Mouse (Mus musculus) MEL (cell line): ENCODE results near the gene Ski. TPM values are rescaled to one million over a fixed set of nuclear protein-coding genes. Genes with fewer than 3 reads are reported as not detected.

Experiments used
- DNase-seq: peaks from one replicate; pipeline ENCODE4 v3.0.0; 2011; ENCODE audit warnings: low read depth, low spot score
- H3K27ac ChIP-seq: 2 replicates; pipeline ENCODE4 v1.5.1; 2012; ENCODE audit warnings: low read depth, mild to moderate bottlenecking, control low read depth, low read length, moderate library complexity; ENCODE audit not compliant: control insufficient read depth
- H3K27me3 ChIP-seq, 2 experiments: fragments of 150-350 bp in 1 of 2; sonication (generic) in 1 of 2; 2 replicates each; pipeline ENCODE4 v1.6.1; 2012; ENCODE audit warnings: low read length in 2 of 2, mild to moderate bottlenecking in 2 of 2, improper control_type of control experiment in 1 of 2, moderate library complexity in 1 of 2; ENCODE audit not compliant: insufficient read depth in 2 of 2, control insufficient read depth in 1 of 2
- H3K36me3 ChIP-seq, 2 experiments: 2 replicates each; pipeline ENCODE4 v1.6.1; 2012 to 2014; ENCODE audit warnings: low read length in 2 of 2, improper control_type of control experiment in 1 of 2, inconsistent platforms in 1 of 2, mild to moderate bottlenecking in 1 of 2; ENCODE audit not compliant: insufficient read depth in 2 of 2, control insufficient read depth in 1 of 2
- H3K4me1 ChIP-seq, 2 experiments: fragments of 150-350 bp in 1 of 2; sonication (generic) in 1 of 2; 2 replicates each; pipeline ENCODE4 v1.6.1; 2012; ENCODE audit warnings: low read length in 2 of 2, improper control_type of control experiment in 1 of 2, mild to moderate bottlenecking in 1 of 2; ENCODE audit not compliant: insufficient read depth in 2 of 2, control insufficient read depth in 1 of 2
- H3K4me3 ChIP-seq, 2 experiments: fragments of 150-350 bp in 1 of 2; sonication (generic) in 1 of 2; 2 replicates each; pipeline ENCODE4 v1.5.1; 2012; ENCODE audit warnings: low read depth in 2 of 2, low read length in 2 of 2, mild to moderate bottlenecking in 2 of 2, moderate library complexity in 2 of 2, control low read depth in 1 of 2, improper control_type of control experiment in 1 of 2; ENCODE audit not compliant: control insufficient read depth in 1 of 2, insufficient read depth in 1 of 2
- H3K79me2 ChIP-seq: 2 replicates; pipeline ENCODE4 v1.6.1; 2012; ENCODE audit warnings: mild to moderate bottlenecking, low read length, moderate library complexity; ENCODE audit not compliant: control insufficient read depth, poor library complexity, insufficient read depth
- H3K9ac ChIP-seq: 2 replicates; pipeline ENCODE4 v1.6.1; 2012; ENCODE audit warnings: low read depth, mild to moderate bottlenecking, control low read depth, low read length, moderate library complexity; ENCODE audit not compliant: control insufficient read depth, poor library complexity, severe bottlenecking
- H3K9me3 ChIP-seq: fragments of 150-350 bp; sonication (generic); replicated peaks from 2 replicates; pipeline ENCODE4 v1.6.1; 2012; ENCODE audit warnings: mild to moderate bottlenecking, low read length, improper control_type of control experiment, moderate library complexity; ENCODE audit not compliant: insufficient read depth
- BHLHE40 ChIP-seq: IDR thresholded peaks from 2 replicates; pipeline ENCODE4 v1.6.1; 2012; ENCODE audit warnings: low read depth, mild to moderate bottlenecking, inconsistent platforms, low read length, improper control_type of control experiment, borderline replicate concordance
- CHD2 ChIP-seq: IDR thresholded peaks from 2 replicates; pipeline ENCODE4 v1.6.1; 2011; ENCODE audit warnings: low read length, improper control_type of control experiment
- E2F4 ChIP-seq: IDR thresholded peaks from 2 replicates; pipeline ENCODE4 v1.6.1; 2011; ENCODE audit warnings: low read depth, low read length, improper control_type of control experiment, borderline replicate concordance
- ELF1 ChIP-seq: IDR thresholded peaks from 2 replicates; pipeline ENCODE4 v1.6.1; 2014; ENCODE audit warnings: low read depth, mild to moderate bottlenecking, inconsistent platforms, low read length, improper control_type of control experiment, moderate library complexity
- EP300 ChIP-seq, 2 experiments: IDR thresholded peaks; 2 replicates each; pipeline ENCODE4 v1.6.1; 2011; ENCODE audit warnings: improper control_type of control experiment in 2 of 2, low read length in 2 of 2, low read depth in 1 of 2, mild to moderate bottlenecking in 1 of 2
- MEF2A ChIP-seq: IDR thresholded peaks from 2 replicates; pipeline ENCODE4 v1.6.1; 2014; ENCODE audit warnings: low read depth, mild to moderate bottlenecking, inconsistent platforms, low read length, improper control_type of control experiment; ENCODE audit not compliant: poor library complexity, insufficient replicate concordance, severe bottlenecking; ENCODE audit errors: extremely low read depth
- MYC ChIP-seq: IDR thresholded peaks from 2 replicates; pipeline ENCODE4 v1.6.1; 2011; ENCODE audit warnings: low read depth, mild to moderate bottlenecking, low read length, improper control_type of control experiment, moderate library complexity
- SIN3A ChIP-seq: IDR thresholded peaks from 2 replicates; pipeline ENCODE4 v1.6.1; 2012; ENCODE audit warnings: low read length, improper control_type of control experiment, inconsistent platforms
- SMC3 ChIP-seq: IDR thresholded peaks from 2 replicates; pipeline ENCODE4 v1.6.1; 2011; ENCODE audit warnings: low read depth, low read length, improper control_type of control experiment
- TBP ChIP-seq: IDR thresholded peaks from 2 replicates; pipeline ENCODE4 v1.8.0; 2011; ENCODE audit warnings: low read depth, low read length, improper control_type of control experiment
- TCF12 ChIP-seq: IDR thresholded peaks from 2 replicates; pipeline ENCODE4 v1.6.1; 2014; ENCODE audit warnings: low read depth, mild to moderate bottlenecking, inconsistent platforms, low read length, improper control_type of control experiment, moderate library complexity
- USF2 ChIP-seq, 2 experiments: IDR thresholded peaks; 2 replicates each; pipeline ENCODE4 v1.6.1; 2011 to 2012; ENCODE audit warnings: improper control_type of control experiment in 2 of 2, low read length in 2 of 2, borderline replicate concordance in 1 of 2, inconsistent platforms in 1 of 2, low read depth in 1 of 2, mild to moderate bottlenecking in 1 of 2; ENCODE audit not compliant: insufficient read depth in 1 of 2
- ZNF384 ChIP-seq: IDR thresholded peaks from 2 replicates; pipeline ENCODE4 v1.6.1; 2012; ENCODE audit warnings: low read depth, mild to moderate bottlenecking, inconsistent platforms, low read length, improper control_type of control experiment
- polyA plus RNA-seq, 2 experiments: library from polyadenylated mRNA; stranded (reverse) in 1 of 2; unstranded in 1 of 2; fragments of >175 nt in 1 of 2; fragments of >200 nt in 1 of 2; gene quantifications; 2 replicates each; pipeline versions ENCODE4 v1.2.1 to v1.2.4; 2012; ENCODE audit warnings: low replicate concordance in 2 of 2, low read depth in 1 of 2; ENCODE audit not compliant: insufficient read length in 2 of 2, insufficient read depth in 1 of 2, missing spikeins in 1 of 2
- total RNA-seq: library from RNA; depleted of rRNA; stranded (reverse); fragments of 300-350 nt; gene quantifications from 2 replicates; pipeline ENCODE4 v1.2.3, GENCODE M21; 2012

Ski gene
- total and polyA plus RNA-seq, 3 experiments: 6.9 to 16.1 TPM; not detected in 1

DNA sequence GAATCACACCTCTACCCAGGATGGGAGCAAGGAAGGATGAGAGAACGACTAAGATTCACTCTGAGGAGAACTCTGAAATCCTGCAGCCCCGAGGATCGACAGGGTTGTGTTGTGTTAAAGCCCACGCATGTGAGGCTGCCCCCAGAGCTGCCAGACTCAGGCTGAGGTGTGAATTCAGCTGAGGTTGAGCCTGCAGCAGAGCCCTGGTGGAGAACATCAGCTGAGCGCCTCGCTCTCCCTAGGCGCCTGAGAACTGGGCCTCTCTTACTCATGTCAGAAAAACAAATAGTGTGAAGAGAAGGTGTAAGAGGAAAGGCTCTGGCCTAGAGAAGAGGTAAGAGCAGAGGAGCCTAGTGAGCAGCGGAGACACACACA, 63.9 kb downstream of the Ski start:
- no peak overlapping the region for H3K27ac ChIP-seq
- no peaks in the 10 kb centered on the region for H3K9me3 ChIP-seq
- no peak for TF ChIP-seq USF2 (IDR thresholded peaks at IDR 0.05; ENCODE audit: borderline replicate concordance in 1 of 2, insufficient read depth in 1 of 2, low read depth in 1 of 2, low read length in 2 of 2)
- TF ChIP-seq, all 39 proteins: peak for 0
- peaks cover 0 to 19% of the 10 kb centered on the region in 2 experiments; a peak in 2 of 4 replicates for H3K36me3 ChIP-seq
- DNase-seq: no peak
- H3K4me1 ChIP-seq: peaks cover 7 to 22% of the 10 kb centered on the region in 2 experiments
- H3K27me3 ChIP-seq: no peaks in the 10 kb centered on the region
- no peak overlapping the region for H3K9ac ChIP-seq
- no peaks in the 10 kb centered on the region; the same call in 1 of the 2 replicates for H3K79me2 ChIP-seq
- H3K4me3 ChIP-seq: no peak overlapping the region

DNA sequence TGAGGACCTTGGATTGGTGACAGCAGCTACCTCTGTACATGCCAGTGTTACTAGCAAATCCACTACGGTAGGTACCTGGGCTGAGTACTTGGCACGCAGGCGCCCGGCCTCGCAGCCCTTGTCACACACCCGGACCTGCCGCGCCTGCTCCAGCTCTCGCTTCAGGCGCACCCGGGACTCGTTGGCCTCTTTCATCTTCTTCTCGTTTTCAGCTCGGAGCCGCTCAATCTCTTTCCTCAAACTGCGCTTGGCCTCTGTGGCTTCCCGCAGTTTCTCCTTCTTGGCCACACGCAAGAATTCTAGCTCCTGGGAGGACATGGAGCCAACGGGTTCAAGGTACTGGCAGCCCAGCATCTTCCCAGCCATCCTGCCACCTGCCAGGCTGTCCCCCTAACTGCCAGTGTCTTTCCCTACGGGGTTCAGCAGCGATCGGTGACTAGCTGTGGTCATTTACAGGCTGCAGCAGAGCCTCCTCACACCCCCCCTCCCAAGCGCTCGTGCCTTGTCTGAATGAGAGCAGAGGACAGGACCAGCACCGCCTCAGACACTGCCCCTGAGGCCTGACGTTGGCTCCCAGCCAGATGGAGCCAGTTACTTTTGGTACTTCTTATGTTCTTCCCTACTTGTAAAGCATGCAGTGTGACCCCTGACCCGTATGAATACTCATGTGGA, 64.4 kb downstream of the Ski start:
- H3K9me3 ChIP-seq: no peaks in the 10 kb centered on the region
- peaks cover 5 to 18% of the 10 kb centered on the region in 2 experiments for H3K4me1 ChIP-seq
- no peak overlapping the region for H3K27ac ChIP-seq
- no peak overlapping the region for H3K4me3 ChIP-seq
- no peak for DNase-seq
- H3K9ac ChIP-seq: no peak overlapping the region
- H3K36me3 ChIP-seq: peaks cover 0 to 14% of the 10 kb centered on the region in 2 experiments; a peak in 2 of 4 replicates
- no peaks in the 10 kb centered on the region; the same call in 1 of the 2 replicates for H3K79me2 ChIP-seq
- TF ChIP-seq E2F4 (no peak), TBP (no peak), CHD2 (no peak), TCF12 (no peak), SMC3 (no peak), EP300 (IDR thresholded peaks at IDR 0.05; ENCODE audit: low read depth in 1 of 2, low read length in 2 of 2) (no peak), ELF1 (no peak)
- H3K27me3 ChIP-seq: no peaks in the 10 kb centered on the region

DNA sequence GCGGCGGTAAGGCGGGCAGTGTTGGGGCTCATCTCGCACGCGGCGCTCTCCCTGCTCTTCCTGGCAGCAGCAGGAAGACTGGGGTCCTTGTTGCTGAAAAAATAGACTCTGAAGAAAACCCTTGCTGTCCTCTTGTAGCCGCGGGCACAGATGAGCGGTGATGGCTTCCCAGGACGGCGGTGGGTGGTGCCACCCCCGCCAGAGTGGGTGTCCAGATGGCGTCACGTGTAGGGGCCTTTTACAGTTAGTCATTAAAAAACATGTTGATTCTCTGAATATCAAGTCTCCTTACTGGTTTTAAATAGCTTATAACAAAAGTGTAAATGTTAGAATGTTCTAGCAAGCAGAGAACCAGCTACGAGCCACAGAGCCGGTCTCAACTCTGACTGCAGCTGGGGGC, 65.7 kb downstream of the Ski start:
- Histone ChIP-seq H3K79me2 (no peaks in the 10 kb centered on the region), H3K27me3 (no peaks in the 10 kb centered on the region), H3K9ac (no peak overlapping the region), H3K4me3 (no peak overlapping the region), H3K36me3 (peaks cover 0 to 1% of the 10 kb centered on the region in 2 experiments; a peak in 2 of 4 replicates), H3K9me3 (no peaks in the 10 kb centered on the region), H3K4me1 (peaks cover 0 to 6% of the 10 kb centered on the region in 2 experiments; a peak in 3 of 4 replicates), H3K27ac (no peak overlapping the region)
- TF ChIP-seq MEF2A (no peak), BHLHE40 (no peak), MYC (no peak), EP300 (IDR thresholded peaks at IDR 0.05; ENCODE audit: low read depth in 1 of 2, low read length in 2 of 2) (no peak), SIN3A (no peak), ZNF384 (no peak)
- DNase-seq: no peak
